Mouse (Mus musculus) right cerebral cortex, postnatal 10 days (tissue): Measurements from ENCODE around the gene Slpi.

Experiments
- DNase-seq, 2 experiments: peaks; one replicate each; pipeline ENCODE4 v3.0.0; 2021; ENCODE audit warnings: low spot score in 2 of 2

Slpi gene

GRCm38 (mm10) chr2:164389020-164389419 lies at the start of gene Slpi:
Gene Slpi, minus strand, starts transcription at chr2:164389095.
- peak; percentile 75 for DNase-seq

DNA sequence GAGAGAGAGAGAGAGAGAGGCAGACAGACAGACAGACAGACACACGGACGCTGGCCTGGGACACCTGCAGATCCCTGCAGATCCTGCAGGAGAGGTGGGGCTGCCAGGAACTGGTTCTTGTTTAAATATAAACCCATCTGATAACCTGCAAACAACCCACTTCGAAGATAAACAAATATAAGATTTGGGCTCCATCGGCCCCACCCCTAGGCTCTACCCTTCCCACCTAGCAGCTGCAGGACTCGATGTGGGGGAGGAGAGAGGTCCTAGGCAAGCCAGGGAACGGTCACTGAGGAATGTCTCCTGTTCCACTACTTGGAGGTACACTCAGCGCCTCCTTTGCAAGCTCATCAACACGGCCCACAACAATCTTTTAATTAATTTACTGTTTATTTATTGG lies 49.4 kb upstream of the Slpi start:
- DNase-seq: no peak

DNA sequence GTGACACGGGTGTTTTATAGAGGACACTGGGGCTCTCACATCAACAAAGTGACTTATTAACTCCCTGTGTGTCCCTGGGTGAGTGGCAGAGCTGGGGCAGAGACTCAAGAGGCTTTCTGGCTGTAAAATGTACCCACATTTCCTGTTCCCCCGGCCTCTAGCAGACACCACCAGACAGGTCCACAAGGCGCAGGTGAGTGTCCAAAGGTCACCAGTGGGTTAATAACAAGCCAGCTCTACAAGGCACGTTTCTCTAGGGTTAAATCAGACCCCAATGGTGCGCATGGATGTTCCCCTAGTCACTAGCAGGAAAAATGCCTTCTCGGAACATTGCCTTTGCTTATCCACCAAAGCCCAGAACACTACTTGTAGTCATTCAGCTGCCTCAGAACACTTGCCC lies 48.8 kb upstream of the Slpi start:
- no peak for DNase-seq

DNA sequence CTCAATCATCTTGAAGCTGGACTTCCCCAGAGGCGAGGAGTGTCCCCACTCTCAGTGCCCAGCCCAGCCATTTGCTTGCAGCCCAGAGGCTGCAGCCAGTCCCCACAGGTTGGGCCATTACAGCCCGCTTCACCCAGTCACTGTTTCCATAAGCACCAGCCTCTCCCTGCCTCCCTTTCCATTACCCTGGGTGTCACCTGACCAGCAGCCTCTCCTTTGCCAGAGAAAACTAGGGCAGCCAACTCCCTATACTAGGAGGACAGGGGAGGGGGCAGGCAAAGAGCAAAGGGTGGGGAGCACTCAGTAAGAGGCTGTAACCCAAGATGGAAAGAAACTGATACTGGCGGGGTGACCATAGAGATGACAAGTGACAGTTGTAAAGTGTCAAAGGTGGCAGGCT lies 48.1 kb upstream of the Slpi start:
- no peak for DNase-seq

DNA sequence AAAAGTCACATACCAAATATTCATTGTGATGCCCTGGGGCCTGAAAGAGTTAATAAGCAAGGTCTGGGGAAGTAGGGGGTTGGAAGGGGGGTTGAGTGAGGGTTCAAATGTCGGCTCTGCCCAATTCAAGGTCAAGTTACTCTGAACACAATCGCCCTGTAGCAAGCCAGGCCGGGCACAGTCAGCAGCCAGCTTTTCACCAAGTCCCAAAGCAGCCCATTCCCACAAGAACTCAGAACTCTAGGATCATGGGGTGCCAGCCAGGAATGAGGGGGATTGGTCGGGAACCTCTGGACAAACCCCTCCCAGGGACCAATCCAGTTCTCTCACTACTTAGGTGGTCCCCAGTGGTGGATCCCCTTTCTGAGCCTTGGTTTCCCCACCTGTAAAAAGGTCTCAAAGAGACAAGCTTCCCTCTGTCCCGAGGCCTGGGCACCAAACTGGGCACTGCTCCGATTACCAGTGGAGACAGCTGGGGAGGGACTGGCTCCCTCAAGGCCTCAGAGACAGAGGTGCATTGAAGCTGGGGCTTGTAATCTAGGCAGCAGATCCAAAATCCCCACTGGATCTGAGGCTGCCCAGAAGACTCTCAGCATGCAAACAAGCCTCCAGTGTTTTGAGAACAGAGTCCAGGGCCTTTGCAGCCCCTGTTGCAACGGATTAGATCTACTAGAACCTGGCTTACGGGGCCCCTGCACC lies 47.5 kb upstream of the Slpi start:
- DNase-seq: peak; percentile 53 to 69

DNA sequence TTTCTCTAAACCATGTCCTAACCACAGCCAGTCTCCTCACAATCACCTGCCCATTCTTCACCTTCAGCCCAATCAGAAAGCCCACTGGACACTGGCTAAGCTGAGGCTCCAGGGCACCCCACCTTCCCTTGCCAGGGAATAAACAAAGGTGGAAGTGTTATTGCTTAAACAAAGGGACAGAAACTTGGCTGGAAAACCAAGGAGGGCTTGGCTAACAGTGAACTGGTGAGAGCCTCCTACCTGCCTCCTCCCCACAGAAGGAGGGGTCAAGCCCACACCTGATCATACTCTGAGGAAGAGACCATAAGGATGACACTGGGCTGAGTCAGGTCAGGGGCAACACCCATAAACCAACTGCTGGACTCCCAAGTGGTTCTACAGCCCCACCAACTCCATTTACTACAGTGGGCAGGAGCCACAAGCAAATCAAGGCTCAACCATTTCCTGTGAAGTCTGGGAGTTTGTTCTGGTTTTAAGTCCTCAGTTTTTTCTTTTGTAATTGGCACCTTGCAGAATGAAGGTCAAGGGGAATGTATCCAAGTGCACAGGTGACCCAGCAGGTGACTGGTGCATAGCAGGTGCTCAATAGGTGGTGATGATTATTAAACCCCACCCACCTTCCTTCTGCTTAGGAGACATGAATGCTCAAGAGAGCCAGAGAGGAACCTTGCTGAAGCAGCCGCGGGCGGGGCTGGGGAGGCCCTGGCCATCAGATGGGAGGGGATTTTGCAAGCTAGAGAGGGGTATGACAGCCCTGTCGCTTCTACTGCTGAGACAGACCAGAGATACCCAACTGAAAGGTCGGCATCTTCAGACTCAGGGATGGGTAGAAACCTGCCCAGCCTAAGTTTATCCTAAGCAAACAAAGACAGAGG lies 46.6 kb upstream of the Slpi start:
- DNase-seq: no peak

GRCm38 (mm10) chr2:164434681-164435080 lies 45.8 kb upstream of the Slpi start:
- no peak for DNase-seq

DNA sequence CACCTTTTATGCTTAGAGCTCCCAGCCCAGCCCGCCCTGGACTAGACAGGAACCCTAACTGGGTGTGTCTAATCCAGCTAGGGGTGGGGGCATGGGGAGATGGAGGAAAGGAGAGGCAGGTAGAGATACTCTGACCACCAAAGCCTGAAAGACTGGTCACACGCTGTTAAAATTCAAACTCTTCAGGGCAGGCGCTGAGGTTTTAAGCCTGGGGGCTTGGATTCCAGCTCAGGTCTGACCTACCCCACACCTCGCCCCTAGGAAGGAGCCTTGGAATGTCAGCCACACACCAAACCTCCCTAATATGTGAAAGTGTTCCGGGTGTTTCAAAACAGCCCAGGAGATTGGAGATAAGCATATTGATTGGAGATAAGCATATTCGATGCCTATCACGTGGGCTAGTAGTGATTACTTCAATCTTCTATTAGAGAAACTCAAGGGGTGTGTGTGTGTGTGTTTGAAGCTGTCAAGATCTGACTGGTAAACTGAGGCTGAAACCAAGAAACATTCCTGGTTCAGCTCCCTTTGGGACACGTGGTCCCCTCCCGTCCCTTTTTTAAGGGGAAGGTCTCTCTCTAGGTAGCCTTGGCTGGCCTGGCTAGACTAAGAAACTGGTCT lies 44.5 kb upstream of the Slpi start:
- DNase-seq: no peak

DNA sequence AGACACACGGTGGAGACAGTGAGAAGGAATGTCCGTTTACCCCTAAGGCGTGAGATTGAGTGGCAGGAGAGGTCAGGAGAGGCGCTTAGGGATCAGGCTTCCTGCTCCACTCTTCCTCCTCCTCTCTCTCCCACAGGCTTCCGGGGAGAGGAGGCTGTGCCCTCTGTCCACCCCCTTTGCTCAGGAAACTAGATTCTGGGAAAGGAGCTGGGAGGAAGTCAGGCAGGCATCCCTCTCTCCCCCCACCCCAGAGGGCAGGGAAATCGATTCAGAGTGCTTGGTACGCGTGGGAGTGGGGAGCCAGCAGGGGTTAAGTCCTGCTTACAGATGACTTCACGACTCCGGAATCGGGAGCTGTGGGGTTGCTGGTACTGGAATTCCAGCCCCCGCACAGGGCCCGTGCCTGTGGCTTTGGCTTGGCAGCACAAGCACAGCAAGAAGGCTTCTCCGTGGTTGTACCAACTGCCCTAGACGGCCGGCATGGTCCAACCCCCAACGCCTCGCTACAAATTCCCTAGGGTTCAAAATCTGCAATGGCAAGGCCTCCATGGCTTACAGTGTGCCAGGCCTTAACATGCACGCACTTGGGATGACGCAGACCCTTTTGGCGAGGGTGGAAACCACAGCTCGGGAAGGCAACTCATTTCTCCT lies 43.8 kb upstream of the Slpi start:
- no peak for DNase-seq

DNA sequence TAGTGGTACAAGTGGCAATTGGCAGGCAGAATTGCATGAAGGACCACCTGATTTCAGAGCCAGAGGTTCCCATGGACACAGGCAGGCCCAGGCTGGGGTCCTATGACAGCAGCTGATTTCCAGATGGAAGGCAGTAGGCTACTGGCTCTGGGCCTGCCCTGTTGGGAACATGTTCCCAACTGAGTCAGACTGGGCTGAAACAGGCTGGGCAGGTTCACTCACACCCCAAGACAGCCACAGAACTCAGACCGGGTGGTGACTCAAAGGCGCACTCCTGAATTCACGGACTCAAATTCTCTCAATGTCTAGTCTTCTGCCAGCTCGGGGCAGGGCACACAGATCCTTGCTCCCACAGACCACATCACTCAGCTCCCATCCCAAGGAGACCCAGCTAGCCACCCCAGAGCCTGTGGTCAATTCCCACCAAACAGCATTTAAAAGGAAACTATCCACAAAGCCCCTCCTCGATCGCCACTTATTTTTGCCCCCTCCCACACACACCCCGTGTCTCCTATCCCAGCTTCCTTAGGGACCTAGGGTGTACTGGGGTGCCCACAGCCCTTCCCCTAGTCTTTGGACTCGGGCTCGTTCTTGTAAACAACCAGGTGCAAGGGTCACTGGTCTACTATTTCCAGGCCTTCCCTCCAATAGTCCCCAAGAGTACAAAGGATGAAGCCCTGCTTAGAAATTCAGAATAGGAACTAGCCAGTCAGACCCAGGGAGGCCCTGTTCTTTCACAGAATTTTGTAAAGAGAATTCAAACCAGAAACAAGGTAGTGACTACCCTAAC lies 43.0 kb upstream of the Slpi start:
- DNase-seq: no peak

DNA sequence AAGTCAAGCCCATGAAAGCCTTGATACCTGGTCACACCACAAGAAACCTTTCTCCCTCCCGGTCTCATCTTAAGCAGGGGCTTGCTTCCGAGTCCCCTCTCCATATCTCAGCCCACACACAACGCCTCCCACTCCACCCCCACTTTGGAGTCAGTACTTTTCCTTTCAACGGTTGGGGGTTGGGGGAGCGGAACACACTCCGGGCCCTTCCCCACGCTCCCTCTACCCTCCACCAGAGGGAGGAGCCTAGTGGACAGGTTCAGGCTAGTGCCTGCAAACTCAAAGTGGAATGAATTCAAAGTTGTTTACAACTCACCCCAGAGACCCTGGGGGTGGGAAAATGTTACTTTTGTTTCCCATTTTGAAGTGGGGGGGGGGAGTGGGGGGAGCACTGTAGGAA lies 41.8 kb upstream of the Slpi start:
- no peak for DNase-seq

DNA sequence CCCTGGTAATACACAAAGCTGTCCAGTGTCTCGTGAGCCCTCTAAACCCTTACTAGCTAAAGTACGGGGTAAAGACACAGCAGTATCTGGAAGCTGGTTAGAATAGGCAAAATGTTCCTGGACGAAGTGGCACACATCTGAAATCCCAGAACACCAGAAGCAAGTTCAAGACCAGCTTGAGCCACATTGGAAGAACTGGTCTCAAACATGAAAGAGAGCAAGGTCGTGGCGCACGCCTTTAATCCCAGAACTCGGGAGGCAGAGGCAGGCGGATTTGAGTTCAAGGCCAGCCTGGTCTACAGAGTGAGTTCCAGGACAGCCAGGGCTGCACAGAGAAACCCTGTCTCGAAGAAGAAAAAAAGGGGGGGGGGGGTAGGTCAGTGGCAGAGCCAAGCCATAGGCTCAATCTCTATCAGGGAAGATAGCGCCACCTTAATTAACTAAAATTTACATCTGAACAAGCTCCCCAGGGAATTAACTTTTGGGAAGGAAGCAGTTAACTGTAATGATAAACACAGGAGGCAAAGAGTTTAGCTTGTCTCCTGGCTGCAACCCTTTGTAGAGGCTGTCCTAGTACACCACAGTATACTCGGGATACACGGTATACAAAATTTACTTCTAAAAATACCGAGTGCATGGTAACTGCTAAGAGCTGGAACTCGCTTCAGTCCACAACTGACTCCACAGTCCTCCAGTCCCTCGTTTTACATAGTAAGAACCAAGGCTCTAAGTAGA lies 41.2 kb upstream of the Slpi start:
- DNase-seq: no peak

- no peak for DNase-seq
Observed at GRCm38 (mm10) chr2:164428451-164428850, 39.6 kb upstream of the Slpi start.

DNA sequence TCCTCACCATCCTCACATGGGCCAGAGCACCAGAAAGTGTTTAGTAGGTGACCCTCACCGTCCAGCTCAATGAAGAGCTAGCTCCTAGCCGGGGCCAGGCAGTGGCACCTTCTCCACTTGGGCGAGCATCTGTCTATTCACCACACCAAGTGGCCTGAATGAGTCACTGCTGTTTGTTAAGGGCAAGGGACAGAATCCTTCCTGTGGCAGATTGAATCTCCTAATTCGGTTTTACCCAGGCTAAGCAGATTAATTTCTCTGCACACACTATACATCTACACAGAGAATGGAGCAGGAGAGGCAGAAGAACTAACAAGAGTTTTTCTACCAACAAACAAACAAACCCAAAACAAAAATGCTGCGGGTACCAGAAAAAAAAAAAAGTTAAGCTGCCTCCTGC lies 38.1 kb upstream of the Slpi start:
- DNase-seq: no peak

DNA sequence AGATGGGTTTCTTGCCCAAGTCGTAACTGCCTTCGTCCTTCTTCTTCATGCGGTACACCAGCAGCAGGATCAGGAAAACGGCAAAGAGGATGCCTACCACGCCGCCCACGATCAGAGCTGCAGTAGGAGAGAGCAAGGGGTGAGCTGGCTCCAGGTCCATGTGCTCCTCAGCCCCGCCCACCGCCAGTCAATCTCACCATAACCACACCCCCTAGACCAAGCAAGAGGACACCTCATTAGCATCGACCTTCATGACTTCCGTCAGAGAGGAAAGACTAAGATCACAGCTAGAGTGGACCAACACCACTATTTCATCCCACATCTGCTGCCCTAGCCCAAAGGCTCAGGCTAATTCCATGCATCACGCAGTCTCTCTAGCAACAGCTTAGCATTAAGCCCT lies 37.2 kb upstream of the Slpi start:
- no peak for DNase-seq

DNA sequence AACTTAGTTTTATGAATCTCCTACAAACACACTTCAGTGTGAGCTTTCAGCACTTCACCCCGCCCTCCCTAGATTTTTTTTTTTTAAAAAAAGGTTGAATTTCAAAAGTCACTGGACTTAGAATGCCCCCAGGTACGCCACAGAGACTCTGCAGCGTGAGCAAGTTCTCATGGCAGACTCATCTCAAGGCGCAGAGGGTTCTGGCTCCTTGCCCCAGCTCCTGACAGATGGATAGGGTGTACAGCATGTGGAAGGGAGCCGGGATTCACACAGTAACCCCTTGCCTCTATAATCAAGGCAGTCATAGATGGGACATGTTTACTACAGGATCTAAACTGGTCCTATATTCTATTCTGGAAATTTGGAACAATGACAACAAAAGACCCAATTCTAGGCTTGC lies 36.5 kb upstream of the Slpi start:
- no peak for DNase-seq

DNA sequence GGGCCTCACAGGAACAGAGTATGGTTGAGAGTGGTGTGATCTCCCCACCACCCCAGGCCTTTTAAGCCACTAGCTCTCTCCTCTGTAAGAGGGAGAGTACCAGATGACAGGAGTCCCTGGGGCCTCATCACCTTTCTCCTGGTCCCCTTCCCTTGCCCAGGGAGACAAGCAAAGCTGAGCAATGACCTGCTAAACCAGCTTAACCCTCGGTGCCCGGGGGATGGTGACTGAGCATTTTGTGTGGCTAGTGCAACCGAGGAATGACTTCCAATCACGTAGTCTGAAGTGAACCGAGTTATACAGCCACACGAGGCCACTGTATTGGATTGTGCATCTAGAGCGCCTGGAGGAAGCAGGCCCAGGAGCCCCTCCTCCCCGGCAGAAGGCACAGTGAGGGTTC lies 35.5 kb upstream of the Slpi start:
- no peak for DNase-seq

- DNase-seq: peak in 1 of 2 experiments; percentile 49
Observed at GRCm38 (mm10) chr2:164423464-164423863, 34.6 kb upstream of the Slpi start.

DNA sequence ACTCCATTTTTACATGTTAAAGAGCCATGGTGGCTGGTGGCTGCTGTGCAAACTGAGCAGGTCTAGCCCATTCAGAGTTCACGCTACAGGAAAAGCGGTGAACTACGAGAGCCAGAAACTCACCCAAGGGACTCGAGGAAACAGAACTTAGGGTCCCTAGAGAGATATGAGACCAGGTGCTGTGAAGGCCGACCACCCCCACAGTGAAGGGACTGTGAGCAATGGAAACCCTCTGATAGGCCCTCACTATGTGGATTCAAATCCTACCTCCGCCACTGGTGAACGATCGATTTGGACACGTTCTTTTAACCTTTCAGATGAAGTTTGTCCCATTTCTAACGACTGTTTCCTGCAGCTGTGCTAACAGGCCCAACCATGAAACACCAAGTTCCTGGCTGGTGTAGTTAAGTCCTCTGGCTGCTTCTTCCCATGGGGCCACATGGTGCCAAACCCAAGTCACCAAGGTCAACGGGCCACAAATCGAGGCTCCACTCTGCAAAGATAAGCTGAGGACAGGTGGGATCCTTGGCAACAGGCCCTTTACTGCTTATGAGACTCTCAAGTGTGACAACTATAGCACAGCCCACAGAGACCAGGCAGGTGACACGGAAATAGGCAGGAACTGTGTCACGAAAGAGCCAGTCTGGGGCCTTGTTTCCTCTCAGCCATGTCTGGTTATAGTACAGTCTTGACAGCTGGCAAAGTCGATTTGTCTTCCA lies 33.9 kb upstream of the Slpi start:
- DNase-seq: no peak

DNA sequence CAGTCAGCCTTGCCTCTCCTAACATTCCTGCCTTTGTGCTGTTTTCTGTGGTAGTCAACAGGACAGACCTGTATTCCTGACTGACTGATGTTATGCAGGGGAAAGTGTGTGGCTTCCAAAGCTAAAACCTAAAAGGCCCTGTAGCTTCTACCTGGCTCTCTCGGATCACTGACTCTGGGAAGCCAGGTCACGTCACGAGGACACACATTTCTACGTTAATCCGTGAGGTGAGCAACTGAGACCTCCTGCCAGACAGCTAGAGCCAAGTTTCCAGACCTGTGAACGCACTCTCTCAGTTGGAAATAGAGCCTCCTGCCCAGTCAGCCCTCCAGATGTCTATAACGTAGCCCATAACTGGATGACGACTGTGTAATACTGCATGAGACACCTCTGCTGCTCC lies 33.1 kb upstream of the Slpi start:
- DNase-seq: no peak
